Mouse (Mus musculus) large intestine, adult 2 months (tissue): ENCODE results near the gene Mrpl22. TPM values are rescaled to one million over a fixed set of nuclear protein-coding genes. Genes with fewer than 3 reads are reported as not detected.
"Not testable (repeated sequence)": the region's sequence is repeated elsewhere in the genome, so short reads cannot be mapped to it uniquely, and the experiment has no call there.

Source experiments
- DNase-seq: peaks from one replicate; pipeline ENCODE4 v3.0.0-alpha.2; 2012; ENCODE audit warnings: low read depth, low spot score
- WGBS: fragments of 180-500 bp; shearing (Covaris S2); methylation state at CpG from one replicate; pipeline ENCODE4 v1.1.7; 2018; 5-methylcytosine and 5-hydroxymethylcytosine counted together
- polyA plus RNA-seq: library from polyadenylated mRNA; depleted of rRNA; stranded (reverse); fragments of >200 nt; gene quantifications from 2 replicates; pipeline ENCODE4 v1.2.3, GENCODE M21; 2012; rRNA removed

The Mrpl22 gene
- polyA plus RNA-seq, 1 experiment, result 47.8 TPM

- 15% methylated on average over 4 of the region's 4 CpGs for WGBS
Observed at GRCm38 (mm10) chr11:58223751-58224150, 52.3 kb downstream of the Mrpl22 start.

GRCm38 (mm10) chr11:58224313-58224712, 52.9 kb downstream of the Mrpl22 start:
- no peak for DNase-seq
- 13% methylated on average over 7 of the region's 7 CpGs for WGBS

More at GRCm38 (mm10) chr11:58223751-58224150, 52.3 kb downstream of the Mrpl22 start:
- no peak for DNase-seq

GRCm38 (mm10) chr11:58224872-58225271, 53.4 kb downstream of the Mrpl22 start:
- 56% methylated on average over 2 of the region's 2 CpGs for WGBS
- not testable (repeated sequence) for DNase-seq

GRCm38 (mm10) chr11:58225655-58226054, 54.2 kb downstream of the Mrpl22 start:
- no peak for DNase-seq
- 8% methylated on average over 5 of the region's 5 CpGs for WGBS

- no peak for DNase-seq
Observed at GRCm38 (mm10) chr11:58226425-58226824, 55.0 kb downstream of the Mrpl22 start.

- DNase-seq, result not testable (repeated sequence)
- WGBS, result 80% methylated on average over 2 of the region's 2 CpGs
Observed at GRCm38 (mm10) chr11:58228021-58228420, 56.6 kb downstream of the Mrpl22 start.

Other genes starting within 250 kb of the Mrpl22 start
- gene Larp1, start 162.6 kb upstream of the Mrpl22 start, polyA plus RNA-seq, result 34.5 and 38.4 TPM in 2 replicates
- 0.16 and 0.29 TPM in 2 replicates for gene Gm12248, start 78.5 kb upstream of the Mrpl22 start, polyA plus RNA-seq
- gene Cnot8, start 67.5 kb upstream of the Mrpl22 start, polyA plus RNA-seq, result 40.0 and 41.2 TPM in 2 replicates
- 4.7 and 6.9 TPM in 2 replicates for gene Gemin5, start 3.1 kb upstream of the Mrpl22 start, polyA plus RNA-seq
- 41.9 and 47.9 TPM in 2 replicates for gene Igtp, start 27.9 kb downstream of the Mrpl22 start, polyA plus RNA-seq
- gene Irgm2, start 28.0 kb downstream of the Mrpl22 start, polyA plus RNA-seq, result 29.1 TPM in 2 replicates
- 0.09 and 0.19 TPM in 2 replicates for gene 4930438A08Rik, start 103.1 kb downstream of the Mrpl22 start, polyA plus RNA-seq
- gene Zfp692, start 135.4 kb downstream of the Mrpl22 start, polyA plus RNA-seq, result 24.8 and 28.7 TPM in 2 replicates
- 16.6 and 20.8 TPM in 2 replicates for gene Zfp672, start 158.7 kb downstream of the Mrpl22 start, polyA plus RNA-seq
- gene Sh3bp5l, start 159.1 kb downstream of the Mrpl22 start, polyA plus RNA-seq, result 26.7 and 27.6 TPM in 2 replicates
- gene Lypd8, start 207.4 kb downstream of the Mrpl22 start, polyA plus RNA-seq, result 6,429 and 6,795 TPM in 2 replicates
- gene 1810065E05Rik, start 249.4 kb downstream of the Mrpl22 start, polyA plus RNA-seq, result 19.1 and 114 TPM in 2 replicates